Mouse (Mus musculus): ENCODE data around the gene Pigv. TPM values are rescaled to one million over a fixed set of nuclear protein-coding genes. Genes with fewer than 3 reads are reported as not detected.

The Pigv gene
- total and polyA plus RNA-seq, 3 experiments: 2.9 to 5.0 (median 3.7) TPM

- TF ChIP-seq PAX5 (IDR thresholded peaks at IDR 0.05; ENCODE audit: low read length) (no peak), NRF1 (IDR thresholded peaks at IDR 0.05; ENCODE audit: low read depth, low read length) (no peak)
These were observed 13.7 kb downstream of the Pigv start (continued) for GRCm38 (mm10) chr4:133658729-133659128.

- Histone ChIP-seq H3K27ac (ENCODE audit: insufficient read depth, low read depth) (0 out of 2 replicates have a peak overlapping the region, but pooled peaks have one; percentile 20), H3K4me1 (ENCODE audit: control insufficient read depth in 1 of 2, insufficient read depth in 2 of 2) (peaks cover 25 to 64% of the 10 kb centered on the region in 2 experiments)
These were observed 14.5 kb downstream of the Pigv start for GRCm38 (mm10) chr4:133657829-133658458.

GRCm38 (mm10) chr4:133656997-133657396 lies 15.4 kb downstream of the Pigv start:
- H3K27me3 ChIP-seq (replicated peaks): no peaks in the 10 kb centered on the region

More at GRCm38 (mm10) chr4:133657829-133658458, 14.5 kb downstream of the Pigv start:
- Histone ChIP-seq H3K79me2 (replicated peaks; ENCODE audit: control insufficient read depth, extremely low read depth, insufficient read depth, poor library complexity, severe bottlenecking) (no peaks in the 10 kb centered on the region), H3K4me3 (replicated peaks in 1 of 3; ENCODE audit: low read depth in 2 of 3, low read length in 2 of 3, poor library complexity in 1 of 3) (no peak overlapping the region), H3K27me3 (replicated peaks) (no peaks in the 10 kb centered on the region), H3K4me2 (ENCODE audit: insufficient read depth, low read depth, poor library complexity, severe bottlenecking) (no peak overlapping the region), H3K36me3 (replicated peaks in 1 of 2; ENCODE audit: control insufficient read depth in 1 of 2, insufficient read depth in 1 of 2, low read length in 1 of 2) (peaks cover 3 to 10% of the 10 kb centered on the region in 2 experiments), H3K9me3 (replicated peaks; ENCODE audit: low read length) (no peaks in the 10 kb centered on the region), H3K9ac (ENCODE audit: insufficient read depth, low read depth) (no peak overlapping the region)
- TF ChIP-seq MYC (IDR thresholded peaks at IDR 0.05; ENCODE audit: low read depth, low read length) (no peak), ELF1 (IDR thresholded peaks at IDR 0.05; ENCODE audit: low read depth, low read length) (no peak), TCF12 (IDR thresholded peaks at IDR 0.05; ENCODE audit: low read depth, low read length) (no peak)
- dilution Hi-C loops (cut with MboI; ENCODE audit: extremely low pct_ligation_motif_present, extremely low pct_unique_long_range_greater_than_20kb, low sequenced_read_pairs): no loop called here
- no peak for DNase-seq (ENCODE audit: extremely low read depth)
- in situ Hi-C loops (cut with MboI; ENCODE audit: low pct_ligation_motif_present, low pct_unique_long_range_greater_than_20kb, low sequenced_read_pairs): no loop called here

GRCm38 (mm10) chr4:133656294-133656693 lies 16.2 kb downstream of the Pigv start:
- TF ChIP-seq NRF1 (IDR thresholded peaks at IDR 0.05; ENCODE audit: low read depth, low read length) (no peak), MAZ (IDR thresholded peaks at IDR 0.05; ENCODE audit: low read depth, low read length) (0 out of 2 replicates have a peak, but pooled peaks have one; percentile 38)
- dilution Hi-C loops (cut with MboI; ENCODE audit: extremely low pct_ligation_motif_present, extremely low pct_unique_long_range_greater_than_20kb, low sequenced_read_pairs): no loop called here
- Histone ChIP-seq H3K27ac (ENCODE audit: insufficient read depth, low read depth) (peak overlapping the region; percentile 69), H3K36me3 (replicated peaks in 1 of 2; ENCODE audit: control insufficient read depth in 1 of 2, insufficient read depth in 1 of 2, low read length in 1 of 2) (no peaks in the 10 kb centered on the region), H3K9me3 (replicated peaks; ENCODE audit: low read length) (no peaks in the 10 kb centered on the region), H3K9ac (ENCODE audit: insufficient read depth, low read depth) (no peak overlapping the region), H3K27me3 (replicated peaks) (no peaks in the 10 kb centered on the region), H3K4me1 (ENCODE audit: control insufficient read depth in 1 of 2, insufficient read depth in 2 of 2) (peaks cover 25 to 63% of the 10 kb centered on the region in 2 experiments), H3K79me2 (replicated peaks; ENCODE audit: control insufficient read depth, extremely low read depth, insufficient read depth, poor library complexity, severe bottlenecking) (no peaks in the 10 kb centered on the region), H3K4me3 (replicated peaks in 1 of 3; ENCODE audit: low read depth in 2 of 3, low read length in 2 of 3, poor library complexity in 1 of 3) (peak overlapping the region in 1 of 3 experiments; percentile 30), H3K4me2 (ENCODE audit: insufficient read depth, low read depth, poor library complexity, severe bottlenecking) (no peak overlapping the region)
- DNase-seq (ENCODE audit: extremely low read depth): peak; percentile 66
- in situ Hi-C loops (cut with MboI; ENCODE audit: low pct_ligation_motif_present, low pct_unique_long_range_greater_than_20kb, low sequenced_read_pairs): no loop called here

More at GRCm38 (mm10) chr4:133656997-133657396, 15.4 kb downstream of the Pigv start:
- Histone ChIP-seq H3K79me2 (replicated peaks; ENCODE audit: control insufficient read depth, extremely low read depth, insufficient read depth, poor library complexity, severe bottlenecking) (no peaks in the 10 kb centered on the region), H3K36me3 (replicated peaks in 1 of 2; ENCODE audit: control insufficient read depth in 1 of 2, insufficient read depth in 1 of 2, low read length in 1 of 2) (peaks cover under 1 to 4% of the 10 kb centered on the region in 2 experiments), H3K4me3 (replicated peaks in 1 of 3; ENCODE audit: low read depth in 2 of 3, low read length in 2 of 3, poor library complexity in 1 of 3) (no peak overlapping the region), H3K9ac (ENCODE audit: insufficient read depth, low read depth) (no peak overlapping the region), H3K4me1 (ENCODE audit: control insufficient read depth in 1 of 2, insufficient read depth in 2 of 2) (peaks cover 25 to 58% of the 10 kb centered on the region in 2 experiments), H3K9me3 (replicated peaks; ENCODE audit: low read length) (no peaks in the 10 kb centered on the region), H3K27ac (ENCODE audit: insufficient read depth, low read depth) (peak overlapping the region; percentile 54), H3K4me2 (ENCODE audit: insufficient read depth, low read depth, poor library complexity, severe bottlenecking) (peak overlapping the region; percentile 10; the same call in 1 of the 2 replicates)
- no peak for TF ChIP-seq ZKSCAN1 (IDR thresholded peaks at IDR 0.05; ENCODE audit: borderline replicate concordance, low read depth, low read length)
- no peak for TF ChIP-seq RCOR1 (conservative IDR thresholded peaks at IDR 0.05; ENCODE audit: low read depth, low read length)
- TF ChIP-seq POLR2AphosphoS2 (IDR thresholded peaks at IDR 0.05; ENCODE audit: low read depth, low read length): no peak
- no peak for TF ChIP-seq HCFC1 (IDR thresholded peaks at IDR 0.05; ENCODE audit: low read depth, low read length)
- in situ Hi-C loops (cut with MboI; ENCODE audit: low pct_ligation_motif_present, low pct_unique_long_range_greater_than_20kb, low sequenced_read_pairs) (no loop called here), dilution Hi-C loops (cut with MboI; ENCODE audit: extremely low pct_ligation_motif_present, extremely low pct_unique_long_range_greater_than_20kb, low sequenced_read_pairs) (no loop called here)
- no peak for DNase-seq (ENCODE audit: extremely low read depth)

Data from CH12.LX (cell line).